Mouse (Mus musculus) cerebral cortex, adult 2 months (tissue): ENCODE data around the gene Fam196b.

Source experiments
- WGBS: fragments of 180-500 bp; shearing (Covaris S2); methylation state at CpG from one replicate; pipeline ENCODE4 v1.1.7; 2018; 5-methylcytosine and 5-hydroxymethylcytosine counted together

The Fam196b gene

GRCm38 (mm10) chr11:34332344-34333031, 17.9 kb downstream of the Fam196b start:
- WGBS: 84% methylated on average over 7 of the region's 7 CpGs

- 83% methylated on average over 1 of the region's 1 CpGs for WGBS
Measured at GRCm38 (mm10) chr11:34337907-34338306, 23.3 kb downstream of the Fam196b start.

- 73% methylated on average over 5 of the region's 5 CpGs for WGBS
Measured at GRCm38 (mm10) chr11:34339693-34340092, 25.1 kb downstream of the Fam196b start.

- 64% methylated on average over 4 of the region's 4 CpGs for WGBS
Measured at GRCm38 (mm10) chr11:34343742-34344307, 29.2 kb downstream of the Fam196b start.

- WGBS: 76% methylated on average over 5 of the region's 5 CpGs
Measured at GRCm38 (mm10) chr11:34344310-34344709, 29.7 kb downstream of the Fam196b start.

GRCm38 (mm10) chr11:34348287-34348918, 33.8 kb downstream of the Fam196b start:
- 22% methylated on average over 4 of the region's 4 CpGs for WGBS

GRCm38 (mm10) chr11:34349453-34350056, 34.9 kb downstream of the Fam196b start:
- WGBS: 85% methylated on average over 10 of the region's 10 CpGs

GRCm38 (mm10) chr11:34355406-34355805, 40.8 kb downstream of the Fam196b start:
- WGBS: 81% methylated on average over 12 of the region's 12 CpGs

GRCm38 (mm10) chr11:34356109-34356508, 41.5 kb downstream of the Fam196b start:
- 59% methylated on average over 2 of the region's 2 CpGs for whole genome bisulfite sequencing

- 81% methylated on average over 4 of the region's 4 CpGs for WGBS
Measured at GRCm38 (mm10) chr11:34372224-34372623, 57.6 kb downstream of the Fam196b start.

GRCm38 (mm10) chr11:34375557-34375956, 60.9 kb downstream of the Fam196b start:
- WGBS: 85% methylated on average over 1 of the region's 1 CpGs

GRCm38 (mm10) chr11:34377649-34378048, 63.0 kb downstream of the Fam196b start:
- WGBS: 82% methylated on average over 6 of the region's 6 CpGs

- WGBS: 89% methylated on average over 3 of the region's 3 CpGs
Measured at GRCm38 (mm10) chr11:34383501-34383900, 68.9 kb downstream of the Fam196b start.

GRCm38 (mm10) chr11:34384178-34384577, 69.6 kb downstream of the Fam196b start:
- 76% methylated on average over 4 of the region's 4 CpGs for WGBS

GRCm38 (mm10) chr11:34385001-34385688, 70.5 kb downstream of the Fam196b start:
- WGBS: 74% methylated on average over 1 of the region's 1 CpGs

GRCm38 (mm10) chr11:34389261-34390116, 74.9 kb downstream of the Fam196b start:
- 86% methylated on average over 6 of the region's 6 CpGs for WGBS

- WGBS: 55% methylated on average over 4 of the region's 4 CpGs
Measured at GRCm38 (mm10) chr11:34392105-34392504, 77.5 kb downstream of the Fam196b start.

GRCm38 (mm10) chr11:34395802-34396201, 81.2 kb downstream of the Fam196b start:
- 88% methylated on average over 3 of the region's 3 CpGs for WGBS

GRCm38 (mm10) chr11:34397661-34398060, 83.0 kb downstream of the Fam196b start:
- 96% methylated on average over 5 of the region's 5 CpGs for WGBS

- WGBS: 79% methylated on average over 2 of the region's 2 CpGs
Measured at GRCm38 (mm10) chr11:34398555-34398954, 83.9 kb downstream of the Fam196b start.

GRCm38 (mm10) chr11:34401343-34401742, 86.7 kb downstream of the Fam196b start:
- 73% methylated on average over 8 of the region's 8 CpGs for WGBS
